Mouse (Mus musculus) cerebellum, postnatal 25 days (tissue): ENCODE results near the gene H2-T24.
"Not testable (repeated sequence)": the region's sequence is repeated elsewhere in the genome, so short reads cannot be mapped to it uniquely, and the experiment has no call there.

Experiments
- DNase-seq, 2 experiments: peaks; one replicate each; pipeline ENCODE4 v3.0.0; 2021; ENCODE audit warnings: mixed read lengths in 2 of 2

H2-T24 gene

GRCm38 (mm10) chr17:36020191-36021073 lies at the start of gene H2-T24:
Gene H2-T24 (minus strand): TSS chr17:36020560.
- DNase-seq, result no peak

GRCm38 (mm10) chr17:36060829-36061228 lies 40.5 kb upstream of the H2-T24 start:
- DNase-seq, result peak; percentile 65 to 86

GRCm38 (mm10) chr17:36058362-36058761 lies 38.0 kb upstream of the H2-T24 start, which contains the start of gene Gm11127:
Gene Gm11127 (minus strand): TSS chr17:36058371.
- not testable (repeated sequence) for DNase-seq

- DNase-seq, result not testable (repeated sequence)
These were observed 37.6 kb upstream of the H2-T24 start for GRCm38 (mm10) chr17:36057927-36058326.

GRCm38 (mm10) chr17:36043286-36043685 lies 22.9 kb upstream of the H2-T24 start:
- DNase-seq, result no peak

- DNase-seq, result peak; percentile 57 to 63
These were observed 22.3 kb upstream of the H2-T24 start, which contains the start of the genes H2-T22 and Gm6034 for GRCm38 (mm10) chr17:36042610-36043169. Gene H2-T22 (minus strand): TSS chr17:36042747. Gene Gm6034 (plus strand): TSS chr17:36042961.

GRCm38 (mm10) chr17:36042055-36042454 lies 21.7 kb upstream of the H2-T24 start:
- peak; percentile 18 to 25 for DNase-seq

GRCm38 (mm10) chr17:36040604-36041003 lies 20.2 kb upstream of the H2-T24 start:
- not testable (repeated sequence) for DNase-seq

- DNase-seq, result not testable (repeated sequence)
These were observed 15.8 kb upstream of the H2-T24 start for GRCm38 (mm10) chr17:36036126-36036525.

GRCm38 (mm10) chr17:36035010-36035638 lies 14.8 kb upstream of the H2-T24 start:
- peak; percentile 61 to 78 for DNase-seq

GRCm38 (mm10) chr17:36034524-36034923 lies 14.2 kb upstream of the H2-T24 start:
- DNase-seq, result not testable (repeated sequence)

- peak in 1 of 2 experiments; percentile 20 for DNase-seq
These were observed 12.1 kb upstream of the H2-T24 start, which contains the start of gene H2-T23 for GRCm38 (mm10) chr17:36032351-36032875. Gene H2-T23 (minus strand): TSS chr17:36032855.

- peak; percentile 42 to 61 for DNase-seq
These were observed 11.4 kb upstream of the H2-T24 start for GRCm38 (mm10) chr17:36031583-36032331.

- peak in 1 of 2 experiments; percentile 23 for DNase-seq
These were observed 10.6 kb upstream of the H2-T24 start for GRCm38 (mm10) chr17:36030703-36031582.

- not testable (repeated sequence) for DNase-seq
These were observed 9.8 kb upstream of the H2-T24 start for GRCm38 (mm10) chr17:36030046-36030702.

GRCm38 (mm10) chr17:36028879-36029619 lies 8.7 kb upstream of the H2-T24 start:
- DNase-seq, result no peak

- no peak for DNase-seq
These were observed 7.3 kb upstream of the H2-T24 start for GRCm38 (mm10) chr17:36027663-36028062.

GRCm38 (mm10) chr17:36025901-36026300 lies 5.5 kb upstream of the H2-T24 start:
- DNase-seq, result no peak

GRCm38 (mm10) chr17:36025197-36025596 lies 4.8 kb upstream of the H2-T24 start:
- peak in 1 of 2 experiments; percentile 31 for DNase-seq
